Mouse (Mus musculus) heart, postnatal 0 days (tissue): Measurements from ENCODE around the gene Snrpc.

ENCODE experiments used
- CTCF ChIP-seq: IDR thresholded peaks from 2 replicates; pipeline ENCODE4 v1.5.1; 2016; ENCODE audit warnings: antibody characterized with exemption, control low read depth, low read depth
- EP300 ChIP-seq: IDR thresholded peaks from 2 replicates; pipeline ENCODE4 v1.6.1; 2016; ENCODE audit warnings: antibody characterized with exemption, low read depth

GRCm38 (mm10) chr17:27811980-27812379 lies 26.0 kb upstream of the Snrpc start:
- TF ChIP-seq CTCF (no peak), EP300 (no peak)
